Mouse (Mus musculus) bone marrow macrophage, adult 2 months (primary cell): ENCODE measurements around the gene Ecpas. TPM values are rescaled to one million over a fixed set of nuclear protein-coding genes. Genes with fewer than 3 reads are reported as not detected.

Experiments
- H3K27ac ChIP-seq: 2 replicates; pipeline ENCODE4 v1.5.1; 2012; ENCODE audit warnings: low read depth, low read length; ENCODE audit not compliant: insufficient read depth
- H3K4me1 ChIP-seq: 2 replicates; pipeline ENCODE4 v1.6.1; 2012; ENCODE audit warnings: low read length; ENCODE audit not compliant: control insufficient read depth, insufficient read depth
- H3K4me3 ChIP-seq: 2 replicates; pipeline ENCODE4 v1.5.1; 2012; ENCODE audit warnings: mild to moderate bottlenecking, low read length, moderate library complexity; ENCODE audit not compliant: insufficient read depth
- CTCF ChIP-seq: IDR thresholded peaks from 2 replicates; pipeline ENCODE4 v1.5.1; 2012; ENCODE audit warnings: low read depth, mild to moderate bottlenecking, low read length, moderate library complexity
- POLR2A ChIP-seq: IDR thresholded peaks from 2 replicates; pipeline ENCODE4 v1.6.1; 2012; ENCODE audit warnings: mild to moderate bottlenecking, low read depth, low read length, borderline replicate concordance
- polyA plus RNA-seq: library from polyadenylated mRNA; stranded (reverse); fragments of >200 nt; gene quantifications from 2 replicates; pipeline ENCODE4 v1.2.4, GENCODE M21; 2012; ENCODE audit not compliant: missing spikeins, insufficient read depth, insufficient read length

Gene Ecpas
- 38.3 and 49.0 TPM in 2 replicates for polyA plus RNA-seq

DNA sequence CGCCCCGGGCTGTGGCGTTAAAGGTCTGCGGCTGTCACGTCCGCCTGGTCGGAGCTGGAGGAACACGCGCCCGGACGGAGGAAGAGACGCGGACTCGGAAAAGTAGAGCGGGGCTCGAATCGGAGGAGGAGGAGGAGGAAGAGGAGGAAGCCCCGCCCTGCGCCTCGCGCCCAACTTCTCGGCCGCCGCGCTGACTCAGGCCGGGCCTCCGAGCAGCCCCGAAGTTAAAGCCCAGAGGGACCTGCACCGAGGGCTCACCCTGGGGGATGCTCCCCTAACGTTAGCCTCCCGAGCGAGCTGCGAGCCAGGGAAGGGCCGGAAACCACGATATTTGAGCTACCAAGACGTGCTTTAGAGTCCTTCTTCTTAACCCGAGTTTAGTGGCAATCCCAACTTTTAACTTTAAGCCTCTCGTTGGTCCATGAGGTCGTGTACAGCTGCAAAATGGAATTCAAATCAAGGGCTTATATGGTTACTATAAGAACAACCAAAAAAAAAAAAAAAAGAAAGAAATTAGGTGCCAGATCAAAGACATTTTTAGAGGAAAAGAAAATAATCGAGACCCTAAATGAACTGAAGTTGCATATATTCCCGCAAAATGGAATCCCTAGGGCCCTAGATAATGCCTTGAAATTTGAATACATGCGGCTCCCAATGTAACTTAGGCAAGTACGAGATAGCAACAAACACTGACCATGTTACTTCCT lies at the start of gene Ecpas:
Gene Ecpas, minus strand, starts transcription at position 121 of the 707 bp plus-strand sequence.
- Histone ChIP-seq H3K27ac (peak within 1 kb of the TSS; percentile 88), H3K4me1 (peaks cover 21% of the 10 kb centered on the region)
- TF ChIP-seq CTCF (no peak), POLR2A (no peak)

DNA sequence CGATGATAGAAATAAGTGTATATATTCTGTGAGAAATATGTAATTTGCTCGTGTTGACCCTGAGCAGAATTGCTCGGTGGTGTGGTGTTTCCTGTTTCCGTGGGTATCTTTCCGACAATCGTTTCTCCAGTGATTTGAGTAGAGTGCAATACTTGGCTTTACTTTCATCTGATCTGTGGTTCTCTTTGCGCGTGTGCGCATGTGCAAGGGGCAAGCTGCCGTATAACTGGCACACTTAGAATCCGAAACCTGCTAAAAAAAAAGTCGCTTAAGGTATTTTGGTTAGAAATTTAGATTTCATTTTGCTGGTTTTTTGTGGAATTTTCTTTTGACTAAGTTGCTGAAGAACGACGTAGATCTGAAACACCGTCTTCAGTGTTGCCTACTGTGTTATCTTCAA lies 49.2 kb upstream of the Ecpas start:
- no peak overlapping the region for H3K4me3 ChIP-seq
- TF ChIP-seq CTCF (no peak), POLR2A (no peak)
- no peak overlapping the region for H3K27ac ChIP-seq
- H3K4me1 ChIP-seq, result no peaks in the 10 kb centered on the region

More for the DNA sequence above, at the start of gene Ecpas:
- H3K4me3 ChIP-seq, result peak within 1 kb of the TSS; percentile 87

DNA sequence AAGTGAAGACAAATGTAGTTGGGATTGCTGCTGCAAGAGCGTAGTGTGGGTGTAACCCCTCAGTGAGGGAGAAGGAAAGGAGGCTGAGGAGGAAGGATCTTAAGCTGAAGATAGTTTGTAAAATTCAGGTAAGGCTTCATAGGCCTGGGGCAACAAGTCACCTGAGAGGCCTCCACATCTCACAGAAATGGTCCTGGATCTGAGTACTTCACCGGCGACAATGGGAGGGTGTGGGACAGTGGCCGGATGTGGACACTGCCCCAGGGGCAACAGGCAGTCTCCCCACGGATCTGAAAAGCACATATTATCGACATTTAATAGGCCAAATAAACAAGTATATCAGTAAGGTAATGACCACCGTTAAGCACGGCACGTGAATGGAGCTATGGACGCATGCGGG lies 40.1 kb upstream of the Ecpas start:
- Histone ChIP-seq H3K27ac (no peak overlapping the region), H3K4me1 (no peaks in the 10 kb centered on the region), H3K4me3 (no peak overlapping the region)
- TF ChIP-seq POLR2A (no peak), CTCF (no peak)

DNA sequence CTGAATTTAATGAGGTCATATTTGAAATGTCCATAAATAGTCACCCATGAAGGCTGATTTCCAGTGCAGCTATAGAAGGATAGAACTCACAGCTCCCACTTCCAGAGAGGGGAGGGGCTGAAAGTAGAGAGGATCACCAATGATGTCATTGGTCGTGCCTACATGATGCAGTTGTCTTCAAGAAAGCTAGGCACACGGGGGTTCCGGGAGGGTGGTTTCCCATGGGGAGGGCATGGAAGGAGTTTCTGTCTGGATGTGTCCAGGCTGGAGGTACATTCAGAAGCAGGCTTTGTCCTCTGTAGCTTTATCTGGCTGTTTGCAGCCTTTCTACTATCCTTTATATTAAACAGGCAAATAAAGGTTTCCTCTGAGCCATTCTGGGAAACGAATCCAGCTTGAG lies 35.8 kb upstream of the Ecpas start:
- TF ChIP-seq CTCF, result no peak
- TF ChIP-seq POLR2A, result no peak
- no peaks in the 10 kb centered on the region for H3K4me1 ChIP-seq
- H3K27ac ChIP-seq, result no peak overlapping the region
- no peak overlapping the region for H3K4me3 ChIP-seq

DNA sequence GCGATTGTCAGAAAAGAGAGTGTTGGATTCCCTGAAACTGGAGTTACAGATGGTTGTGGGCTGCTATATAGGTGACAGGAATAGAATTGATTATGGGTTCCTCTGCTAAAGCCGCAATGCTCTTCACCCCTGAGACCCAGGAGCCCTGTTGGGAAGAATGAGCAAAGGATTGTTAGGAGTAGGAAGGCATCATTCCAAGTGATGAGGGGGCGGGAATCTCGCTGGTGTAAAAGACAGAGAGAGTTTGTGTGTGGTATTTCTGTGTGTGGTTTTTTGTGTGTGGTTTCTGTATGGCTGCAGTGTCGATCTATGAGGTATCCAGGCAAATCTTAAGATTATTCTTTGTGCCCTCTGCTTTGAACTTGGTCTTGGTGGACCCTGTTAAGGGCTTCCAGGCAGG lies 32.1 kb upstream of the Ecpas start:
- 0 out of 2 replicates have a peak, but pooled peaks cover 2% of the 10 kb centered on the region for H3K4me1 ChIP-seq
- no peak overlapping the region for H3K4me3 ChIP-seq
- TF ChIP-seq CTCF, result no peak
- H3K27ac ChIP-seq, result no peak overlapping the region

DNA sequence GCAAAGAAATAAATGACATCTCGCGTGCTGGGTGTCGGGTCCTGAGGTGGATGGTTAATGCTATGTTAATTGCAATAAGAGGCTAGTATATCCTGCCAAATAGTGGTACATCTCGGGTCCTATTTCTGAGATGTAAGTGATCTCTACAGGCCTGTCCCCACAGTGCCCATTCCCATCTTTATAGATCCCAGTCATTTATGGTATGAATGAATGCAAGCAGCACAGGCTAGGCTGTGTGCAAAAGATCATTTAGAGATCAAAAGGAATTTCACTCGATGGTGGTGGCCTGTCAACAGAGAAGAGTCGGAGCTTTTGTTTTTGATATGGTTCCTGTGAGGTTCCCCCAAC lies 31.6 kb upstream of the Ecpas start:
- Histone ChIP-seq H3K4me1 (0 out of 2 replicates have a peak, but pooled peaks cover 2% of the 10 kb centered on the region), H3K27ac (no peak overlapping the region), H3K4me3 (peak overlapping the region; percentile 76)
- TF ChIP-seq POLR2A (no peak), CTCF (no peak)

DNA sequence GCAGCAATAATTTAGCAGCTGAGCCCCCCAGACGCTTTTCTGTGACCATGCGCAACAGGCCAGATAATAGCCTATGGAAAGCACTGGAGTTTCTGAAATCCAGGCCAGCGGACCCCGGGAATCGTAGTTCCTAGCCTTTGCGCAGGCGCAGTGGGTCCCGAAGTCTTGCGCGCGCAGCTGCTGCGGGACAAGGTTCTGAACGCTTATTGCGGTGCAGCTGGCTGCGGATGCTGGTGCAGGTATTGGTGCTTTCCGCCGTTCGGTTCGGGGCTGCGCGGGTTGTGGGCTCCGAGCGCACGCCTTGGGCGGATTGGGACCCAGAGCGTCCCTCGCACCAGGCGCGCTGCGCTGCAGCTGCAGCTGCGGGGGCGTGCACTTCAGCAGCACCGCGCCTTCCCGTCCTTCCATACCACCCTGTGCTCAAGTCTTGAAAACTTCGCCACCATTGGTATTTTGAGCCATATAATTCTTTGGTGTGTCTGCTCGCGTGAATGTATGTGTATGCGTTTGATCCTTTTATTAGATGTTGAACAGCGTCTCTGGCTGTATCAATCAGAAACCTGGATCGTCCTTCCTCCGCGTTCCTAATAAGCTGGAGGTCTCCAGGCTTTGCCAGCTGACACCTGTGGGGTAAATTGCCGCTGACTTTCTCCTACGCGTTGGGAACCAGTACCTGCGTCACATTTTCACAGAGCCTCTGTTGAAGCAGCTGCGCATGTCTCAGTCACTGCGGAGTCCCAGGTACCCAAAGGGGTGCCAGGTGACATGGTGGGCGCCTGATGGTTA lies 31.1 kb upstream of the Ecpas start, which contains the start of gene Zkscan16:
Gene Zkscan16, plus strand, starts transcription at position 209 of the 786 bp plus-strand sequence.
- TF ChIP-seq POLR2A, result no peak
- TF ChIP-seq CTCF, result no peak
- Histone ChIP-seq H3K27ac (no peak within 1 kb of the TSS), H3K4me3 (peak within 1 kb of the TSS; percentile 76), H3K4me1 (0 out of 2 replicates have a peak, but pooled peaks cover 2% of the 10 kb centered on the region)

DNA sequence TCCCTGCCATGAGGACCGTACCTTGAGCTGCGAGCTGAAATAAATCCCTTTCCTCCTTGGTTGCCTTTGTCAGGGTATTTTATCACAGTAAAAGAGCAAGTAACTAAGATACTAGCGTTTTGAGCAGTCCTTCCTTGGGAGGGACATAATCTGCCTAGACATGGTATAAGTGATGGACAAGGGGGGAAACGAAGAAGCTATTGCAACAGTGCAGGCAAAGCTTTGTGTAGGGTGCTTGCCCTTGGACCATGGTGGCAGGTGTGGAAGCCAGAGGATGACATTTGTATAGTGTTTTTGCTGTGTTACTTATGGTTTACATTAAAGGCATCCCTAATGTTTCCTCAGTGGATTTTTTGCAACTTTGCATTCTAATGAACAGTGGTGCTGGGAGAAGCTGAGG lies 30.4 kb upstream of the Ecpas start:
- H3K4me3 ChIP-seq, result peak overlapping the region; percentile 76

DNA sequence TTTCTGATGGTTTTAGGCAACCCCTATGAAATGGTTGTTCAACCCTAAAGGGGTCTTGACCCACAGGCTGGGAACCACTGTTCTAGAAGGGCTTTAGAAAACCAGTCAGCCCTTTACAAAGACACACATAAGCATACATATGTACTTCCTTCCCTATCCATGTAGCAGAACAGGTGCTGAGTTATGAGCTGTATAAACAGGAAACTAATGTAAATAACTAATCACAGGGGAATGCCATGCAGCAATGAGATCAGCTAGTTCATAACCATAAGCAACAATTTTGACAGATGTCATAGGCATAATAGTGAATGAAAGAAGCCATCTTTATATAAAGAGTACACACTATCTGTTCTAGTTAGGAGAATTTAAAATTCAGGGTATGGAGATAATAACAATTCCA lies 29.1 kb upstream of the Ecpas start:
- no peak for TF ChIP-seq CTCF
- TF ChIP-seq POLR2A, result no peak
- H3K4me3 ChIP-seq, result no peak overlapping the region
- no peak overlapping the region for H3K27ac ChIP-seq
- H3K4me1 ChIP-seq, result 0 out of 2 replicates have a peak, but pooled peaks cover 2% of the 10 kb centered on the region

More for the DNA sequence above, 30.4 kb upstream of the Ecpas start:
- TF ChIP-seq POLR2A (no peak), CTCF (no peak)
- Histone ChIP-seq H3K27ac (no peak overlapping the region), H3K4me1 (0 out of 2 replicates have a peak, but pooled peaks cover 2% of the 10 kb centered on the region)

DNA sequence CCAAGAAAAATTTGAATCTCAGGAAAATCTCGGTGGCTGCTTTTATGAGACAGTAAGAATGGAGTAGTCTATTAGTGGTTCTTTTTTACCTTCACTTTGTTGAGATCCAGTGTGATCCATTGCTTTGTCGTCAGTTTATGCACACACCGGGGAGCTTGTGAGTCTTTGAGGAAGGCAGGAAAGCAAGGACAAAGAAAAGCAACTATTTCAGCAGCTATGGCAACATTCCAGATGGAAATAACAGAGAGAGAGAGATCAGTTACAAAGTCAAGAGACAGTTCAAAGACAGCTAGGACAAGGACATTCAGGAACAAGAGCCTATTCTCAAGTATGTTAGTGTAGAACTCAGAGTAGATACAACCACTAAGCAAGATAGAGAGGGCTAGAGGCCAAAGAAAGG lies 23.3 kb upstream of the Ecpas start:
- TF ChIP-seq POLR2A (no peak), CTCF (no peak)
- Histone ChIP-seq H3K4me1 (0 out of 2 replicates have a peak, but pooled peaks cover 2% of the 10 kb centered on the region), H3K27ac (no peak overlapping the region), H3K4me3 (no peak overlapping the region)
